Mouse (Mus musculus) T-cell, adult 66 days (primary cell): Measurements from ENCODE around the gene Sult6b1. TPM values are rescaled to one million over a fixed set of nuclear protein-coding genes. Genes with fewer than 3 reads are reported as not detected.

Experiments
- total RNA-seq, 2 experiments: library from RNA; stranded (reverse); gene quantifications; 3 replicates in 1 of 2; 4 replicates in 1 of 2; pipeline ENCODE4 v1.2.4; 2023

Sult6b1 gene
- not detected for total RNA-seq

GRCm38 (mm10) chr17:78906892-78907291 lies at the start of gene Sult6b1:
TSS of gene Sult6b1 (minus strand) at chr17:78906992.

DNA sequence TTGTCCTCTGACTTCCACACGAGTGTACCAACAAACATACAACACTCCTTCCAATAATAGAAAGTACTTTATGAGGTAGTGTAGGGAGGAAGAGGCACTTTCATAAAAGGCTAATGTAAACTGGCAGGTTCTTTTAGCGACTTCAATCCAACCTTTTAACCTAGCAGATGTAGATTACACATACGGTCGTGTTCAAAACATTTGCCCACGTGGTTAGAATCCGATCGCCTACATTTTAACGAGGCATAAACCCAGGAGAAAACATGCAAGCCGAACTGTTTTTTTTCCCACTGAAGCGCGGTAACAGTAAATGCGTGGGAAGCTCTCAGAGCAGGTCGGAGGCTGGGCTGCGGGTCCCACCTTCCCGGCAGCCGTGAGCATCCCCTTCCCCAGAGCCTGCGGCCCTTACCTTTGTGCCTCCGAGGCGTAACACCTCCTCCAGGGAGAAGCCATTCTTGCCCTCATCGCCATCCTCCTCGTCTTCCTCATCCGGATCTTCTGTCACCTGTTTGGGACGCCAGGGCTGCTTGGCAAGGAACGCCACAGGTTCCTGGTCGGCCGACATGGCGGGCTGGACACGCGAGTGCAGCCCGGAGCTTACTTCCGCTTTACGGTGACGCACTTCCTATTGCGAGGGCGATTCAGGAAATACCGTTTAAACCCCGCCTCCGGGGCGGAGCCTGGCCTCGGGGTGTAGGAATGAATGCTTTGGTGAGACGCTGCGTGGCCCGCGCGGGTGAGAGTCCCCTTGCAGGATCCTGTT lies 29.9 kb upstream of the Sult6b1 start, which contains the start of the genes Cebpz and Ndufaf7:
Cebpz (minus strand) TSS at position 601 of the 763 bp plus-strand sequence.
Ndufaf7 (plus strand) TSS at position 671 of the 763 bp plus-strand sequence.

DNA sequence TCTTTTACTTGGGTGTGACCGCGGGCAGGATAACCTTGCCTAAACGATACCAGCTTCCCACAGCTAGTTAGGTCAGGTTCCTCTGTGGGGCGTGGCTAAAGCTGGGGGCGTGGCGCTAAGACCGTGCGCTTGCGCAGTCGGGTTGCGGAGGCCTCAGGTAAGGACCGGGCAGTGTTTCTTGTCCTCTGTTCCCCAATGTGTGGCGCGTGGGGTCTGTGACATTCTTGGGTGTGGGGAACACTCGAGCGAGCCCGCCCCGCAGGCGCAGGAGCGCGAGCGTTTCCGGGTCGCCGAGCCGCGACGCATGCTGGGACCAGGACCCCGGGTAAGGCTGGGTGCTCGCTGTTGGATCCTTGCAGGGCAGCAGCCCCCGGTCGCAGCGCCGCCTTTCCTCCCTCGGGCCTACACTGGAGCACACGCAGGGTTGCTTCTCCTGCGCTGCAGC lies 9.6 kb upstream of the Sult6b1 start, which contains the start of gene Cebpzos:
Cebpzos (plus strand) TSS at position 132 of the 445 bp plus-strand sequence.

GRCm38 (mm10) chr17:78882401-78883112 lies 24.2 kb downstream of the Sult6b1 start, which contains the start of gene Eif2ak2:
TSS of gene Eif2ak2 (minus strand) at chr17:78882573.

DNA sequence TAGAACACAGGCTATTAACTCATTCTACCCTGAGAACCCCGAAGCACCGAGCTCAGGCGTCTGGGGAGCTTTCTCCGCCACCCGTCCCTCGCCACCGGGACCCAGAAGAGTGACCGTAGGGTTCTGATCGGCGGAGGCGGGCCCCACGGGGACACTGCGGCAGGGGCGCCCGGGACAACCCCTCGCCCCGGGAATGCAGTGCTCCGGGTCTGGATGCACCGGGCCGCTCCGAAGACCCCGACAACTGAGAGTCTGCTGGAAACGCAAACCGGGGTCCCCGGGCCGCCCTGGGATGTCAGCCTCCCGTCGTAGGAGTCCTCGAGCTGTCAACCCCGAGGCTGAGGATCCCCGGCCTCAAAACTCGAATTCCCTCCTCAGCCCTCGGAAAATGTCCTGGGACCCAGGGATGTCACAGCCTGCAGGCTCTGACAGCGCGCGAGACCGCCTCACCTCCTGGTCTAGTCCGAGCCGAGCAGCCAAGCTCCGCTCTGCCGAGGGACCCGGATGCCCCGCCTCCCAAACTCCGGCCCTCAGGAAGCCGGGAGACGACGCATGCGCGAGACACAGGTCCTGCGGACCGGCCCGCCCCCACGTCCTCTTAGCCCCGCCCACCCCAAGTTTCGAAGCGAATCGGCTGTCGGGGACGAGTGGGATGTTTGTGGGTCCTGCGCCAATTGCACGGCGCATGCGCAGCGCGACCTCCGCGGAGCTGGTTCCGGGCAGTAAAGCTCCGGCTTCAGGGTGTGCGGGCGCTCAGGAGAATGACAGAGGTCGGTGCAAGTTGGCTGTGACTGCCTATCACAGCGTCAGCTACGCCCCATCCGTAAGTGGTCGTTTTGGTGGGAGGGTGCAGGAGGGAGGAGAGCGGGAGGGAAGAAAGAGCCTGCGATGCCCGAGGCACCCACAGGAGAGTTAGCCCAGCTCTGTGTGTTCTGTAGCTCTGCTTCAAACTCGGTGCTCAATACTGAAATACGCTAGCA lies 71.6 kb downstream of the Sult6b1 start, which contains the start of the genes Heatr5b and Gpatch11:
Heatr5b (minus strand) TSS at position 509 of the 980 bp plus-strand sequence.
Gpatch11 (plus strand) TSS at position 712 of the 980 bp plus-strand sequence.

Other genes starting within 250 kb of the Sult6b1 start
- 10 to 100 TPM; 36.8 to 39.4 TPM for gene Strn, start 169.8 kb downstream of the Sult6b1 start, total RNA-seq
- 10 to 100 TPM; 28.9 to 36.1 TPM for gene Heatr5b, start 71.6 kb downstream of the Sult6b1 start, total RNA-seq
- 10 to 100 TPM; 25.0 to 35.6 TPM for gene Gpatch11, start 71.4 kb downstream of the Sult6b1 start, total RNA-seq
- gene Eif2ak2, start 24.4 kb downstream of the Sult6b1 start, total RNA-seq: 10 to 100 TPM; 24.8 to 25.0 TPM
- gene Cebpzos, start 9.5 kb upstream of the Sult6b1 start, total RNA-seq: 10 to 100 TPM; 11.0 to 11.4 TPM
- gene Cebpz, start 30.1 kb upstream of the Sult6b1 start, total RNA-seq: 10 to 100 TPM; 89.8 to 98.6 TPM
- gene Ndufaf7, start 30.1 kb upstream of the Sult6b1 start, total RNA-seq: 10 to 100 TPM; 16.7 to 19.1 TPM
- 10 to 100 TPM; 58.3 to 59.5 TPM for gene Prkd3, start 113.8 kb upstream of the Sult6b1 start, total RNA-seq
- gene Qpct, start 144.9 kb upstream of the Sult6b1 start, total RNA-seq: 1 to 10 TPM; 6.6 to 8.7 TPM